Mouse (Mus musculus): ENCODE measurements at regions not wholly inside any gene's neighbourhood (a gene's known extent, or its start where the extent isn't known, plus 50 kb on each side); places are given as distances from the start of the nearest gene placed in this dataset.

DNA sequence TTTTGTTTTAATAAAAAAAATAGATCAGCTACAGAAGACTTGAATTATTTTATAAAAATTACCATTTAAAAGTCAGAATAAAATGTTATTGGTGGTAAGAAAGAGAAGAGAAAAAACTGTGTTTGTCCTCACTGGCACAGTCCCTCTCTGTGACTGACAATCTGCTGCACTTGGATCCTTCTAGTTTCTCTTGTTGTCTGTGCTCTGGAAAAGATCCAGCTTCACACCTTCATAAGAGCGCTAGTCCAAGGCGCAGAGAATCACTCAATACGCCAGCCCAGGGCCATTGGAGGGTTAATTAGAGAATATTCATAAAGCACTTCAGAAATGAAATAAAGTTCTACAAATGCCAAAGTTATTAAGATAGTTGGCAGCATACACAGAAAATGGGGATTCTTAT, 153.8 kb downstream of the Lmbrd1 start:
- no peak for DNase-seq (ENCODE audit: low spot score in 2 of 2)

DNA sequence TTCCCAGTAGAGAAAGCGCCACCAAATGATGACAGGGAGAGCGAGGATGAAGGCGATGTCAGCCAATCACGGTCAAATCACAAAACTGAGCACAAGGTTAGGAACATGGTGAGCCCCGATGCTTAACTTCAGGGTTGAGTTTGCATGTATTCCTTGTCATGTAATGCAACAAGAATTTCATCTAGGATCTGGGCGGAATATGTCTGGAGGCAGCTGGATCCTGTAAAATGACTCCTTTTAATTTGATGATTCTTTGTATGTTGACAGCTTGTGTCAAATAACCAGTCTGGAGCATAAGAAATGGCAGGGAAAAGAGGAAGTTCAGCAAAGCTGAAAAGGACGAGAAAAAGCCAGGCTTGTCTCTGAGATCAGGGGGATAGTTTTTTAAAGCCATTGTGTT, 188.4 kb downstream of the Lmbrd1 start:
- DNase-seq (ENCODE audit: low spot score in 2 of 2) = no peak

GRCm38 (mm10) chr1:24869772-24870171, 191.3 kb downstream of the Lmbrd1 start:
- peak in 1 of 2 experiments; percentile 39 for DNase-seq (ENCODE audit: low spot score in 2 of 2)

- no peak for DNase-seq (ENCODE audit: low spot score in 2 of 2)
These were observed 192.4 kb downstream of the Lmbrd1 start for GRCm38 (mm10) chr1:24870685-24871417.

DNA sequence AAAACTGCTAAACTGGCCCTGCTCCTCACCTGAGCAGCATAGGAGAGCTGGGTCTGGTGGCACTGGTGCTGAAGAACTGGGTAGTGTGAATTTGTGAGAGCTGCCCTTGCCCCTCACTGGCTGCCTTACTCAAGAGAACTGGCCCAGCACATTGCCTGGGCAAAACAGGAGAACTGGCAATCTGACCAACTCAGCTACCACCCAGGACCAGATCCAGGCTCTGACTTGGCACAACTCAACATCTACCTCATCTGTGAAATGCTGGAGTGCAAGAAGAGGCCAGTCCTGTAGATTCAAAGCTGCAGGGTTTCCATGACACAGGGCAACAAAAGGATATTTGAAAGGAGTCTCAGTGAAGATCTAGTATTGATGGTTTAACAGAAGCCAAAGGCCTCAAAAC, 198.6 kb downstream of the Lmbrd1 start:
- DNase-seq (ENCODE audit: low spot score in 2 of 2) = no peak

DNA sequence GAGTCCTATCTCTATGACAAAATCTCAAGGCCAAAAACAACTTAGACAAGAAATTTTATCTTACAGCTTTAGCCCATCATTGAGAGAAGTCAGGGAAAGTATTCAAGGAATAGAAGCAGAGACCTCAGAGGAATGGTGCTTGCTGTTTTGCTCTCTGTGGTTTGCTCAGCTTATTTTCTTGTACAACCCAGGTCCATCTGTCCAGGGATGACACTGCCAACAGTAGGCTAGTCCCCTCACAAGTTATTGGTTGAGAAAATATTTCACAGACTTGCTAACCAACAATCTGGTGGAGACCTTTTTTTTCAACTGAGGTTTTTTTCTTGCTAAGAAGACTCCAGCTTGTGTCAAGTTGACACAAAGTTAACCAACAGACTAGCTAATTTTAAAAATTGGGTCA, 205.2 kb downstream of the Lmbrd1 start:
- no peak for DNase-seq (ENCODE audit: low spot score in 2 of 2)

GRCm38 (mm10) chr1:24901278-24901677, 222.8 kb downstream of the Lmbrd1 start:
- DNase-seq (ENCODE audit: low spot score in 2 of 2) = peak; percentile 66 to 74

DNA sequence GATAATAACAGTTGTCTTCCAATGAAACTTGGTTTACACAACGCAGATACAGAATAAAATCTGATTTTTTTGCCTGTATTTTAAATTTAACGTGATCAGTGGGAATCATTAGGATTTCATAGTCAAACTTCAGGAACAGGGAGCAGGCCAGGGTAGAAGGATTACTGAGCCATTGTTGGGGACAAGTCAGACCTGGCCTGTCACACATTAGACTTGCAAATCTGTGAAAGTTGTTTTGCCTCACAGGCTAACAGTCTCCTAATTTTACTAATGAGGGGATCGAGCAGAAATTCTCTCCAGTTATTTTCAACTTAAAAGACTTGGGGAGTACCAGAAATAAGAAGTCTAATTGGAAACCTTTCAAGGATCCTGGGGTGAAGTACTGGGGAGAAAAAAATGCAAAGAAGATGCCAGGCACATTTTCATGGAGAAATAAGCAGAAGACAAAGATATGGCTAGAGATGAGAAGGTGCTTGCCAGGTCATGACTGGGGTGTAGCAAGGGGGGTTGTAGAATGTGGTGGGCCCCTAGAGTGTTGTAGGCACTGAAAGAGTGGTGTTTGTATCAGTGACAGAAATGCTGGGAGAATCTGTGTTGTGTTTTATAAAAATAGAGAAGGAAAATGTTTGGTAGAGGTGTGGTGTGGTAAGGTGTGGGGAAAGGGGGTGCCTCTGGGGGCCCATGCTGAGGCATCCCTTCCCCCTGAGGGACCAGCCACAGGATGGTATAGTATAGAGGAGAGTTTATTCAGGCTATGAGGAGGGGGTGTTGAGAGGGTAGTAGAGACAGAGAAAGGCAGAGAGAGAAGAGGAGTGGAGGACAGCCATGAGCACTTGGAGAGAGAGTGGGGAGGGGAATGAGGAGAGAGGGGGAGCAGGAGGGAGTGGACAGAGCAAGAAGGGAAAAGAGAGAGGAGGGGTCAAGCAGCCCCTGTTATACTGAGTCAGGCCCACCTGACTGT, 260.2 kb downstream of the Lmbrd1 start:
- no peak for DNase-seq (ENCODE audit: low spot score in 2 of 2)

GRCm38 (mm10) chr1:24942757-24943296, 264.4 kb downstream of the Lmbrd1 start:
- no peak for DNase-seq (ENCODE audit: low spot score in 2 of 2)

GRCm38 (mm10) chr1:24943451-24943850, 265.0 kb downstream of the Lmbrd1 start:
- DNase-seq (ENCODE audit: low spot score in 2 of 2) = no peak

- DNase-seq (ENCODE audit: low spot score in 2 of 2) = peak in 1 of 2 experiments; percentile 13
These were observed 294.3 kb downstream of the Lmbrd1 start for GRCm38 (mm10) chr1:24972681-24973080.

DNA sequence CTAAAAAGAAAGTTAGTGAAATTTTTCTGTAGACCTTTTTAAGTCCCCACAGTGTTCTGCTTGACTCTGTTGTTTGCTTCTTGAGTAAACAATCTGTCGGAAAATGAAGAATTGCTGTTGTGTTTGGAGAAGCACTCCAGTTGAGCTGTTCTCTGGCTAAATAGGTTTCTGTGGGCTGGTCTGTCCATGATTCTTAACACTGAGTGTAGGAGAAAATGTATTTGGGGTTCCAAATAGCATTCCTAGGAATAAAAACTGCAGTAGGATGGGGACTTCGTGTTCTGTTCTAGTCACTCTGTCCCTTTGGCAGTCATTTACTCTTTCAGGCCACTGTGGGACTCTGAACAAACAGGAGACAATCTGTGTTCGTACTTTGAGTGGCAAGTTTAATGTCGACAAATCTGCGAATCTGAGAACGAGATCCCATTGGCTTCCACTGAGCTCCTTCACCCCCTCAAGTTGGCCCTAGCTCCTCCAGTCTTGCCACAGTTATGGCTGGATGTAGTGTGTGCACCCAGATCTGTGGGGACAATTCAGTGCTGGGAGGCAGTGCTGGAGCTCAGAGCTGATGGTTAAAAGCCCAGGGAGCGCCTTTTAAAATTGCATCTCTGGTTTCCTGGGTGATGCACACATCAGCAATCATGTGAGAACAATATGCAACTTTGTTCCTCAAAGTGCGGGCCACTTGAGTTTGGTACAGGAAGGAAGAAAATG, 330.2 kb downstream of the Lmbrd1 start:
- DNase-seq (ENCODE audit: low spot score in 2 of 2) = no peak

GRCm38 (mm10) chr1:25012754-25013153, 334.3 kb downstream of the Lmbrd1 start:
- DNase-seq (ENCODE audit: low spot score in 2 of 2) = no peak
